Mouse (Mus musculus) embryo, embryonic 11 days (tissue): ENCODE measurements at regions not wholly inside any gene's neighbourhood (a gene's known extent, or its start where the extent isn't known, plus 50 kb on each side); places are given as distances from the start of the nearest gene placed in this dataset.

Experiments
- DNase-seq: peaks from one replicate; pipeline ENCODE4 v3.0.0-alpha.2; 2015

GRCm38 (mm10) chr3:16369629-16370028 lies 363.4 kb upstream of the Gm5150 start:
- DNase-seq = no peak

- DNase-seq = no peak
Observed at GRCm38 (mm10) chr3:16363134-16363533, 356.9 kb upstream of the Gm5150 start.

- no peak for DNase-seq
Observed at GRCm38 (mm10) chr3:16358999-16359398, 352.8 kb upstream of the Gm5150 start.

- no peak for DNase-seq
Observed at GRCm38 (mm10) chr3:16330750-16331149, 324.5 kb upstream of the Gm5150 start.

GRCm38 (mm10) chr3:16310834-16311233 lies 304.6 kb upstream of the Gm5150 start:
- DNase-seq = peak; percentile 34

GRCm38 (mm10) chr3:16277407-16277806 lies 271.2 kb upstream of the Gm5150 start:
- no peak for DNase-seq
